In genomic region chr8:70964159-70964558, GRCm38 (mm10) we compare ENCODE assay signal across 8 mouse cellular contexts. TPM values are rescaled to one million over a fixed set of nuclear protein-coding genes. Genes with fewer than 3 reads are reported as not detected.
A peak's percentile ranks its signal among the peaks of the same experiment; 100 is the strongest.
DNase-seq lines count a peak whose midpoint lies in the region; ATAC-seq and TF ChIP-seq lines count a peak whose summit lies in the region.
"Had no signal": no experiment of that assay in that cellular context is flagged by ENCODE, and none has a peak within 500 bp of the region (broad histone marks: within the 10 kb centered on the region; RNA-seq: fewer than 3 reads in every experiment).

No protein-coding gene starts in this region.

- no peaks in the 10 kb centered on the region for H3K9me3 ChIP-seq in midbrain, embryonic 14.5 days (ENCODE audit: control insufficient read depth, low read length)
- no peaks in the 10 kb centered on the region for H3K9me3 ChIP-seq in midbrain, embryonic 15.5 days
- H3K9me3 ChIP-seq: hindbrain, embryonic 15.5 days had no signal

- no peak for TF ChIP-seq POLR2A in thymus, adult 2 months (IDR thresholded peaks at IDR 0.05; ENCODE audit: control insufficient read depth, extremely low read depth, insufficient read depth, low read length, poor library complexity)

- no peaks in the 10 kb centered on the region for H3K36me3 ChIP-seq in midbrain, embryonic 14.5 days (ENCODE audit: control insufficient read depth, insufficient read depth, low read length)
- H3K36me3 ChIP-seq in midbrain, embryonic 15.5 days (replicated peaks) = no peaks in the 10 kb centered on the region
- no peaks in the 10 kb centered on the region for H3K36me3 ChIP-seq in thymus, adult 2 months (ENCODE audit: control insufficient read depth, insufficient read depth, low read length)
- H3K36me3 ChIP-seq: hindbrain, embryonic 15.5 days had no signal

- no peaks in the 10 kb centered on the region for H3K27me3 ChIP-seq in midbrain, embryonic 14.5 days (ENCODE audit: control insufficient read depth, insufficient read depth, low read length)
- no peaks in the 10 kb centered on the region for H3K27me3 ChIP-seq in midbrain, embryonic 15.5 days (replicated peaks)
- H3K27me3 ChIP-seq in thymus, adult 2 months (ENCODE audit: control insufficient read depth, insufficient read depth, low read length) = no peaks in the 10 kb centered on the region
- H3K27me3 ChIP-seq: hindbrain, embryonic 15.5 days had no signal

- H3K4me2 ChIP-seq in midbrain, embryonic 14.5 days (ENCODE audit: low read length) = no peak overlapping the region
- H3K4me2 ChIP-seq in midbrain, embryonic 15.5 days = no peak overlapping the region
- H3K4me2 ChIP-seq: hindbrain, embryonic 15.5 days had no signal

- WGBS in midbrain, embryonic 14.5 days = 5% methylated on average over 3 of the region's 3 CpGs
- 10% methylated on average over 3 of the region's 3 CpGs for WGBS in midbrain, embryonic 15.5 days
- WGBS in thymus, adult 2 months = 0% methylated on average over 3 of the region's 3 CpGs

- no peaks in the 10 kb centered on the region for H3K4me1 ChIP-seq in midbrain, embryonic 14.5 days (ENCODE audit: control insufficient read depth, insufficient read depth, low read length)
- H3K4me1 ChIP-seq in midbrain, embryonic 15.5 days = no peaks in the 10 kb centered on the region
- no peaks in the 10 kb centered on the region for H3K4me1 ChIP-seq in thymus, adult 2 months (replicated peaks; ENCODE audit: control insufficient read depth, insufficient read depth, low read length)
- H3K4me1 ChIP-seq: hindbrain, embryonic 15.5 days had no signal

- TF ChIP-seq CTCF in thymus, adult 2 months (IDR thresholded peaks at IDR 0.05; ENCODE audit: borderline replicate concordance, control insufficient read depth, extremely low read depth, insufficient read depth, low read length, poor library complexity) = 0 out of 2 replicates have a peak, but pooled peaks have one; percentile 15

- no peak overlapping the region for H3K9ac ChIP-seq in midbrain, embryonic 14.5 days (replicated peaks; ENCODE audit: low read length)
- H3K9ac ChIP-seq in midbrain, embryonic 15.5 days = no peak overlapping the region
- H3K9ac ChIP-seq: hindbrain, embryonic 15.5 days had no signal

- H3K4me3 ChIP-seq in midbrain, embryonic 14.5 days (replicated peaks; ENCODE audit: low read depth, low read length) = no peak overlapping the region
- H3K4me3 ChIP-seq in midbrain, embryonic 15.5 days = no peak overlapping the region
- H3K4me3 ChIP-seq in thymus, adult 2 months (ENCODE audit: control insufficient read depth, insufficient read depth, low read length) = no peak overlapping the region
- H3K4me3 ChIP-seq: hindbrain, embryonic 15.5 days had no signal

- no peak for ATAC-seq in midbrain, embryonic 14.5 days (ENCODE audit: low FRiP score, low TSS enrichment)
- no peak for ATAC-seq in midbrain, embryonic 15.5 days (replicated peaks)

- DNase-seq in midbrain, embryonic 14.5 days = peak; percentile 4
- peak; percentile 20 for DNase-seq in adipocyte (ENCODE audit: low spot score)
- peak; percentile 4 to 21 for DNase-seq in cerebellum, postnatal 36 days
- peak; percentile 56 for DNase-seq in kidney, adult 18-20 months
- DNase-seq in lung, postnatal 14 days = peak; percentile 32
- peak; percentile 45 for DNase-seq in thymus, adult 2 months

- no peak overlapping the region for H3K27ac ChIP-seq in midbrain, embryonic 14.5 days (replicated peaks; ENCODE audit: low read depth, low read length)
- no peak overlapping the region for H3K27ac ChIP-seq in midbrain, embryonic 15.5 days
- no peak overlapping the region for H3K27ac ChIP-seq in thymus, adult 2 months (ENCODE audit: control insufficient read depth, insufficient read depth, low read length)
- H3K27ac ChIP-seq: hindbrain, embryonic 15.5 days had no signal

RNA-seq across cellular contexts. Expression of gene Map1s, which starts 58.4 kb away (rescaled TPM):
- 46.5 and 54.0 TPM in 2 replicates for polyA plus RNA-seq in midbrain, embryonic 14.5 days (2014; fragmentation: Nextera tagmentation; extraction: Ambion mirVana)
- polyA plus RNA-seq in midbrain, embryonic 15.5 days (2015; fragmentation: Nextera tagmentation; extraction: Ambion mirVana) = 69.2 and 69.9 TPM in 2 replicates
- polyA plus RNA-seq in thymus, adult 2 months (2012; rRNA removed) = 145 and 151 TPM in 2 replicates

Comparison
In these comparisons a context has a peak if more than half of its experiments do, and no peak if none do; other contexts are left out.
1. DNase-seq: peak in every context shown above with its lines; median percentile 56 in kidney, adult 18-20 months; 45 in thymus, adult 2 months; 32 in lung, postnatal 14 days; 20 in adipocyte; 12 in cerebellum, postnatal 36 days; 4 in midbrain, embryonic 14.5 days.